In genomic region chr15:91671216-91671615, GRCm38 (mm10) we compare ENCODE assay signal across 20 mouse cellular contexts. TPM values are rescaled to one million over a fixed set of nuclear protein-coding genes. Genes with fewer than 3 reads are reported as not detected.
DNase-seq lines count a peak whose midpoint lies in the region; ATAC-seq and TF ChIP-seq lines count a peak whose summit lies in the region.
"Had no signal": no experiment of that assay in that cellular context is flagged by ENCODE, and none has a peak within 500 bp of the region (broad histone marks: within the 10 kb centered on the region; RNA-seq: fewer than 3 reads in every experiment).

No protein-coding gene starts in this region.

- TF ChIP-seq CTCF in kidney, adult 2 months (conservative IDR thresholded peaks at IDR 0.05; ENCODE audit: insufficient read depth, insufficient read length, low read depth, low read length): no peak; the same call in 1 of the 2 replicates
- TF ChIP-seq CTCF in kidney, postnatal 0 days (IDR thresholded peaks at IDR 0.05; ENCODE audit: low read depth): no peak

- no peaks in the 10 kb centered on the region for H3K9me3 ChIP-seq in kidney, embryonic 14.5 days (ENCODE audit: control insufficient read depth, low read length)
- no peaks in the 10 kb centered on the region for H3K9me3 ChIP-seq in kidney, postnatal 0 days (replicated peaks; ENCODE audit: low read length)
- no peaks in the 10 kb centered on the region for H3K9me3 ChIP-seq in hindbrain, embryonic 10.5 days
- H3K9me3 ChIP-seq: forebrain, embryonic 10.5 days; forebrain, embryonic 13.5 days had no signal

- DNase-seq in heart, adult 11 months: peak; percentile 25
- DNase-seq in heart, postnatal 4 days: no peak
- peak; percentile 89 for DNase-seq in kidney, adult 2 months
- DNase-seq in kidney, postnatal 0 days (ENCODE audit: low spot score): peak; percentile 31
- DNase-seq in kidney, postnatal 25 days: peak; percentile 50 to 78
- DNase-seq in hindbrain, embryonic 10.5 days (ENCODE audit: low spot score): no peak
- DNase-seq in spleen, postnatal 14 days (ENCODE audit: low spot score in 2 of 2): no peak
- DNase-seq: adrenal gland, adult 8-10 months; adrenal gland, postnatal 25 days; cerebellum, adult 18-20 months; cerebellum, postnatal 14 days; gastrocnemius, postnatal 10 days; gastrocnemius, postnatal 36 days had no signal

- no peak for TF ChIP-seq POLR2A in kidney, adult 2 months (IDR thresholded peaks at IDR 0.05; ENCODE audit: low read depth, low read length)

- H3K27ac ChIP-seq in kidney, adult 2 months (ENCODE audit: insufficient read depth, low read depth, low read length): peak overlapping the region; percentile 99
- H3K27ac ChIP-seq in kidney, embryonic 14.5 days (ENCODE audit: low read depth, low read length): no peak overlapping the region
- 0 out of 2 replicates have a peak overlapping the region, but pooled peaks have one; percentile 87 for H3K27ac ChIP-seq in kidney, postnatal 0 days
- no peak overlapping the region for H3K27ac ChIP-seq in hindbrain, embryonic 10.5 days
- H3K27ac ChIP-seq: forebrain, embryonic 10.5 days; forebrain, embryonic 13.5 days; hindbrain, embryonic 14.5 days had no signal

- no peak for ATAC-seq in kidney, embryonic 14.5 days (ENCODE audit: low FRiP score, low TSS enrichment)
- peak; percentile 57 for ATAC-seq in kidney, postnatal 0 days (replicated peaks; ENCODE audit: low FRiP score, low read depth)
- ATAC-seq: activated CD4-positive, CD25-positive, alpha-beta regulatory T cell, adult 4 months; forebrain, embryonic 13.5 days; forebrain, embryonic 16.5 days had no signal

- no peak overlapping the region for H3K9ac ChIP-seq in kidney, embryonic 14.5 days (ENCODE audit: low read depth, low read length)
- no peak overlapping the region for H3K9ac ChIP-seq in kidney, postnatal 0 days (ENCODE audit: low read depth, low read length)
- H3K9ac ChIP-seq: forebrain, embryonic 13.5 days; hindbrain, embryonic 14.5 days had no signal

- WGBS in kidney, adult 2 months: 39% methylated on average over 2 of the region's 2 CpGs
- 76% methylated on average over 2 of the region's 2 CpGs for WGBS in kidney, embryonic 14.5 days
- WGBS in kidney, postnatal 0 days: 64% methylated on average over 2 of the region's 2 CpGs
- WGBS in hindbrain, embryonic 10.5 days: 96% methylated on average over 2 of the region's 2 CpGs

- H3K27me3 ChIP-seq in kidney, adult 2 months (replicated peaks; ENCODE audit: control insufficient read depth, insufficient read depth, low read length): no peaks in the 10 kb centered on the region
- H3K27me3 ChIP-seq in kidney, embryonic 14.5 days (ENCODE audit: control insufficient read depth, insufficient read depth, low read length): no peaks in the 10 kb centered on the region
- no peaks in the 10 kb centered on the region for H3K27me3 ChIP-seq in kidney, postnatal 0 days (ENCODE audit: insufficient read depth, low read length)
- H3K27me3 ChIP-seq in hindbrain, embryonic 10.5 days (ENCODE audit: insufficient read depth, poor library complexity, severe bottlenecking): peaks cover 14% of the 10 kb centered on the region; the same call in 1 of the 2 replicates
- H3K27me3 ChIP-seq: forebrain, embryonic 13.5 days had no signal

- H3K36me3 ChIP-seq in kidney, adult 2 months (ENCODE audit: control insufficient read depth, insufficient read depth, low read length): no peaks in the 10 kb centered on the region
- H3K36me3 ChIP-seq in kidney, embryonic 14.5 days (ENCODE audit: control insufficient read depth, insufficient read depth, low read length): no peaks in the 10 kb centered on the region
- H3K36me3 ChIP-seq in kidney, postnatal 0 days (ENCODE audit: insufficient read depth, low read length): no peaks in the 10 kb centered on the region
- H3K36me3 ChIP-seq in hindbrain, embryonic 10.5 days: no peaks in the 10 kb centered on the region
- H3K36me3 ChIP-seq: forebrain, embryonic 10.5 days had no signal

- H3K4me1 ChIP-seq in kidney, adult 2 months (ENCODE audit: control insufficient read depth, insufficient read depth, low read length): peaks cover 10% of the 10 kb centered on the region; the same call in 1 of the 2 replicates
- no peaks in the 10 kb centered on the region for H3K4me1 ChIP-seq in kidney, embryonic 14.5 days (ENCODE audit: control insufficient read depth, insufficient read depth, low read length)
- H3K4me1 ChIP-seq in kidney, postnatal 0 days (replicated peaks; ENCODE audit: insufficient read depth, low read length): 0 out of 2 replicates have a peak, but pooled peaks cover 9% of the 10 kb centered on the region
- peaks cover 17% of the 10 kb centered on the region for H3K4me1 ChIP-seq in hindbrain, embryonic 10.5 days (replicated peaks)

- H3K4me3 ChIP-seq in kidney, adult 2 months (ENCODE audit: insufficient read depth, low read depth, low read length): no peak overlapping the region
- H3K4me3 ChIP-seq in kidney, embryonic 14.5 days (ENCODE audit: low read length): no peak overlapping the region
- no peak overlapping the region for H3K4me3 ChIP-seq in kidney, postnatal 0 days (replicated peaks; ENCODE audit: low read depth, low read length)
- no peak overlapping the region for H3K4me3 ChIP-seq in hindbrain, embryonic 10.5 days
- H3K4me3 ChIP-seq: forebrain, embryonic 10.5 days; forebrain, embryonic 13.5 days had no signal

- no peak overlapping the region for H3K4me2 ChIP-seq in kidney, embryonic 14.5 days (replicated peaks; ENCODE audit: low read depth, low read length)
- H3K4me2 ChIP-seq in kidney, postnatal 0 days (ENCODE audit: low read length): no peak overlapping the region
- H3K4me2 ChIP-seq: forebrain, embryonic 13.5 days; heart, embryonic 11.5 days; hindbrain, embryonic 14.5 days had no signal

RNA-seq across cellular contexts. Expression of gene Lrrk2, which starts 1.8 kb away (rescaled TPM):
- 10 to 100 TPM; 10.3 to 10.4 TPM for total RNA-seq in heart, postnatal 4 days (2021)
- 17.7 and 18.2 TPM in 2 replicates for polyA plus RNA-seq in kidney, adult 2 months (2012; rRNA removed)
- 5.1 and 7.0 TPM in 2 replicates for polyA plus RNA-seq in kidney, embryonic 14.5 days (2014; fragmentation: Nextera tagmentation; extraction: Ambion mirVana)
- 11.3 and 11.4 TPM in 2 replicates for polyA plus RNA-seq in kidney, postnatal 0 days (2015; fragmentation: Nextera tagmentation; extraction: Ambion mirVana)
- polyA plus RNA-seq in hindbrain, embryonic 10.5 days (2016; fragmentation: Nextera tagmentation; extraction: Ambion mirVana): 1.7 and 2.4 TPM in 2 replicates

Comparison
In these comparisons a context has a peak if more than half of its experiments do, and no peak if none do; other contexts are left out.
1. DNase-seq: peak in heart, adult 11 months (single experiment), kidney, adult 2 months (single experiment), kidney, postnatal 0 days (single experiment) and kidney, postnatal 25 days (2 of 2); none in heart, postnatal 4 days (single experiment), hindbrain, embryonic 10.5 days (single experiment) and spleen, postnatal 14 days (0 of 2).
2. H3K27ac ChIP-seq: peak in kidney, adult 2 months (single experiment) and kidney, postnatal 0 days (single experiment); none in kidney, embryonic 14.5 days (single experiment) and hindbrain, embryonic 10.5 days (single experiment).